Mouse (Mus musculus): Measurements from ENCODE around the gene Tspear.

Tspear gene

GRCm38 (mm10) chr10:77869651-77870050 is 183.3 kb downstream of the Tspear start:
- no peak for DNase-seq (ENCODE audit: low spot score in 2 of 2)

- DNase-seq (ENCODE audit: low spot score in 2 of 2) = no peak
Measured at GRCm38 (mm10) chr10:77878985-77879384, 192.6 kb downstream of the Tspear start.

DNA sequence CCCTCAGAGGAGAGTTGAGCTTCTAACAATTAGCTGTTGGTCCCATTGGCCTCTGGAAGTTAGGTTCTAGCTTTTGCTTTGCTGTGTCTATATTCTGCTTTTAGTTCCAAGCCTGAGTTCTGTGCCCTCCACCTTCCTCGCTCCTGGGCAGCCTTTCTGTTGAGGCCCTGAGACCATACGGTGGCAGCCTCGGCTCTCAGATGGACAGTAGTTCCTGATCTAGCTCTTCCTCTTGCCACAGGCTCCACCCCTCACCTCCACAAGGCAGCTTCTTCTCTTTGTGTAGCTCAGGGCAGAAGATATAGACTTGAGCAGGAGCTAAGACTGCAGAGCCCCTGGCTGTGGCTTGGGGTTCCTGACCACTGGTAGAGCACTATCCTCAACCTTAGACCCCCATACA is 193.9 kb downstream of the Tspear start:
- no peak for DNase-seq (ENCODE audit: low spot score in 2 of 2)

DNA sequence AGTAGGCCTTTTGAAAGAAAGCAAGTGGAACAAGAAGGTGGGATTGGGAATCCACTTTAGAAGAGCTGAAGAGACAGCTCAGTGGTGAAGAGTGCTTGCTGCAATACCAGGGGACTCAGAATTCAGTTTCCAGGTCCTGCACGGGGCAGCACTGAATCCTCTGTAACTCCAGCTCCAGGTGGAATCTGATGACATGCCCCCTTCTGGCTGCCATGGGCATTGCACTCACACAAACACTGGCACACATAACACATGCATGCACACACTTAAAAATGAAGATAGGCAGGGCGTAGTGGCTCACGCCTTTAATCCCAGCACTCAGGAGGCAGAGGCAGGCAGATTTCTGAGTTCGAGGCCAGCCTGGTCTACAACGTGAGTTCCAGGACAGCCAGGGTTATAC is 196.2 kb downstream of the Tspear start:
- DNase-seq (ENCODE audit: low spot score in 2 of 2) = no peak

DNA sequence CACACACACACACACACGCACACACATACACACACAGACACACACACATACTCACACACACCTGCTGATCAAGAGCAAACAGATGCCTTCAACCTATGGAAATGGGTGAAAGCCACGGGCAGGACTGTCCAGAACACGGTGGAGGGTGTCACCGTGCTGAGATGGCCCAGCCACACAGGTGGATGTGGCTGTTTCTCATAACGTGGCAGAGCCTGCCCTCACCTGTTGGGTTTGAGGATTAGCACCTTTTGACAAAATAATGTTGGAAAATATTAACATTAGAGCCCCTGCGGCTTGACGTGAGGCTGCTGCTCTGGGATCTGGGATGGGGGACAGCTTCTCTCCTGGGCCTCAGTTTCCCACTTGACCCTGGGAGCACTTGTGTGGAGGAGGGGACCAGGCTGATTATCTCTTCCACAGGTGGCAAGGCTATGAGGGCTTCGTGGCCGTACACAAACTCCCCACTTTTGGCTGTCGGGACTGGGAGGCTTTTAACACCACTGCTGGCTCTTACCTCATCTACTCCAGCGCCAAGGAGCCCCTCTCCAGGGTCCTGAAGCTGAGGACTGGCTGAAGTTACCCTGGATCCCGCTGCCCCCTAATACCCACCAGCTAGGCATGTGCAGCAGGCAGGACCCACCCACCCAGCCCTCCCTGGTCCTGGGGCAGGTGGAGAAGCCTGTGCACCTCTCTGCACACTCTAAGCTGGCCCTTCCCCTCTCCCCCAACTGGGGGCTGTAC is 199.8 kb downstream of the Tspear start:
- no peak for DNase-seq (ENCODE audit: low spot score in 2 of 2)

DNA sequence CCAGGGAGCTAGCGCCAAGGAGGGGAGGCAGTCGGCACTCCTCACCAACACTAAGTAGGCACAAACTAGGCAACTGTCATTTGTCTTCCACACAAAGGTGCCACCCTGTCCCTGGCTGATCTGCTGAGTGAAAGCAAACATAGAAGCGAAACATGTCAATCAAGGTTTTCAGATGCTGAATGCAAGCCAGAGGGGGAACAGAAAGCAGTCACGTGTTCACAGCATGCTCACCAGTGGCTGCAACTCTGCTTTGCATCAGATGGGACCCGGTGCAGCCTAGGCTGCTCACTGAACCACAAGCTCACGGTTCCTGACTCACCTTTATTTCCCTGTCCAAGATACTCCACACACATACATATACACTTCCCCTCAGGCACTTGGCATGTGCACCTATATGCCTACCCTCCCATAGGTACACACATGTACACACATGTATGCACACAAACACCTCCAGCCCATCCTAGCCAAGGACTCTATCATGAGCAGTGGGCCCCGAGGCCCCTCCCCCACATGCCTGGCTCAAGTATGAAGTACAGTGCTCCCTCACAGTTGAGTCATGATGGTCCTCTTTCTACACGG is 204.7 kb downstream of the Tspear start:
- DNase-seq (ENCODE audit: low spot score in 2 of 2) = no peak

GRCm38 (mm10) chr10:77895562-77895961 is 209.2 kb downstream of the Tspear start:
- DNase-seq (ENCODE audit: low spot score in 2 of 2) = no peak

DNA sequence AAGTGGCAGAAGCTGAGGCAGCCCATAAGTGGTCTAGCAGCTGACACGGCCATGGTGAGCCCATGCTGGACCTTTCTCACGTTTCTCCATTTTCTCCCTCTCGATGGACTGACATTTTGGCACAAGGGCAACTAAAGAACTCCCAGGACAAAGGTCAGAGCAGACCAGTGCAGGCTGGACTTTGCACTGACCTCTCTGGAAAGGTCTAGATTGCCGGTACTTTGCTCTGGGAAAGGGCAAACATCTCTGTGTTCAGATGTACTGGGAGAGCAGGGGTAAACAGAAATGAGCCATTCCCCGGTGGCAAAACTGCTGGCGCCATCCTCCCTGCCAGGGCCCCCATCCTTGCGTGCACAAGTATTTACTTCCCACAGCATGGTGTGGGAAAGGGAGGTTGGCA is 213.8 kb downstream of the Tspear start:
- DNase-seq (ENCODE audit: low spot score in 2 of 2) = no peak

DNA sequence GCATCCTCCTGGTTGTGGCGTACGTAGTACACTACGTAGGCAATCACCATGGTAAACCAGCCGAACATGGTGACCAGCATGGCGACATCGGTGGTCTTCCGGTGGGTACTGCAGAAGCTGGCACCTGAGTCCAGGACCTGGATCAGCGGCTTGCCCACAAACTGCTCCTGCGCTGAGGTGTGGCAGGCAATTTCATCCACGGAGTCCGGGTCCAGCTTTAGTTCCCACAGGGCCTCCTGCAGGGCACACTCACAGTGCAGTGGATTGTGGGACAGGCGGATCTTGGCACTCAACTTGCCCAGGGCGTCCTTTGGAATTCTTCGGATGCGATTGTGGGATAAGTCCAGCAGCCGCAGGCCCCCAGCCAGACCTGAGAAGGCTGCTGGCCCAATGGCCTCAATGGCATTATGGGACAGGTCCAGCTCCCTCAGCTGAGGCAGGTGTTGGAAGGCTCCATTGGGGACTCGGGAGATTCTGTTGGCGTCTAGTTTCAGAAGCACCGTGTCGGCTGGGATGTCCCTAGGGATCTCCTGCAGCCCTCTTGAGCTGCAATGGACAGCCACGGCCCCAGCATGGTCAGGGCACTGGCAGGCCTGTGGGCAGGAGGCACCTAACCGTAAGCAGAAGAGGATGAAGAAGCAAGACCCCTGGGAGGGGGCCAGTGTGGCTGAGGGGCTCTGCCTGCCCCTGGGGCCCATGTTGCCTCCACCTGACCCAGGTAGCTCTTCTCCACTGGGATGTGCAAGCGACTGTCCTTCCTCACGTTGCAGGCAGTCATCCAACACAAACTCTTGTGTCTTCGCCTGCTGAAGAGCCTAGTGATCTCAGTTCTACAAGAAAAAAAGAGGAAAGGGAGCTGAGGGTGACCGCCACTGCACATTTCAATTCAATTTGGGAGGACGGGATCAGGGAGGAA is 214.8 kb downstream of the Tspear start:
- DNase-seq (ENCODE audit: low spot score in 2 of 2) = no peak

DNA sequence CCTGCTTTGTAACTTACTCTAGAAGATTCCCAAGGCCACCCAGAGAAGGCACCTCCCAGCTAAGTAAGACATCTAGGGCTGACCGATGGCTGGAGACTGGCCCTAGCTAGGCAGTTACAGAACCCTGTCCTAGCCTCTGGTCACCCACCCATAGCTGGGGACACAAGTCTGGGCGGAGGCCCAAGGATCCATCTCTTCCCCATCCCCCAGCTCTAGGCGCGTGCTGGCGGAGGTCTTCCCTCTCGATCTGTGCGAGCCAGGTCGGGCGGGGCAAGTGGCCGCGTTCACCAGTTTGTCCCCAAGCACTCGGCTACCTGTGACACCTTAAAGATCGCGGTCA is 215.5 kb downstream of the Tspear start:
- no peak for DNase-seq (ENCODE audit: low spot score in 2 of 2)

- DNase-seq (ENCODE audit: low spot score in 2 of 2) = peak; percentile 18 to 68
Measured at GRCm38 (mm10) chr10:77902211-77902893, 216.0 kb downstream of the Tspear start, which contains the start of gene Lrrc3. Lrrc3 (minus strand) TSS chr10:77902536.

GRCm38 (mm10) chr10:77902894-77903715 is 216.7 kb downstream of the Tspear start:
- no peak for DNase-seq (ENCODE audit: low spot score in 2 of 2)

GRCm38 (mm10) chr10:77912605-77913004 is 226.2 kb downstream of the Tspear start:
- no peak for DNase-seq (ENCODE audit: low spot score in 2 of 2)

GRCm38 (mm10) chr10:77913292-77913691 is 226.9 kb downstream of the Tspear start:
- DNase-seq (ENCODE audit: low spot score in 2 of 2) = no peak

DNA sequence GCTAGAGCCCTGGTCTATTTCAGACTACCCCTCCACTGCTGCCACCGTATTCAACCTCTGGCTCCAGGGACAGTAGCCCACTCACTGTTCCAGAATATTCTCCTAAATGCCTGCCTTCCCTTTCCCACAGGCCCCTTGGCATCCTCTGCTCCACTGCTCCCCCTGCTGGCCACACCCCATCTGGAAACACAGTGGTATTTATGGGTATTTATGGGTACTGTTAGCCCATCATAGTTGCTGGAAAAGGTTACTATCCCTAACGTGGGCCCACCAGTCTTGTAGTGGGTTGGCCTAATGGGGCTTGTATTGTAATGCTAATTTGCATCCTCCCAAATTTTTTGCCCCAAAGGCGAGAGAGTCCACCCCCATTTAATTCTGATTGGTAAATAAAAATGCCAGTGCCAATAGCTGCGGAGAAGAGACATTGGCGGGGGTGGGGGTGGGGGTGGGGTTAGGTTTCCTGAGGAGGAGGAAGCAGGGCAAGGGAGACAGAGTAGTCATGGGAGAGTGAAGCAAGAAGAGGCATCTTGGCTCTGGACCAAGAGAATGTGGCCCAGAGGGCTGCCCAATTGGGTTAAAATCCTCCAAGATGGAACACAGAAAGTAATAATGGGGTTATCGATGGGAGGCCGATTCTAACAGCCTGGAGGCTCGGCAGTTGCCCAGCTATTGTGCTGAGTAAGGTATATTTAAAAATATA is 230.4 kb downstream of the Tspear start:
- peak; percentile 49 to 86 for DNase-seq (ENCODE audit: low spot score in 2 of 2)

GRCm38 (mm10) chr10:77921009-77921408 is 234.6 kb downstream of the Tspear start:
- no peak for DNase-seq (ENCODE audit: low spot score in 2 of 2)

GRCm38 (mm10) chr10:77922681-77923080 is 236.3 kb downstream of the Tspear start:
- no peak for DNase-seq (ENCODE audit: low spot score in 2 of 2)

- peak; percentile 61 to 86 for DNase-seq (ENCODE audit: low spot score in 2 of 2)
Measured at GRCm38 (mm10) chr10:77926140-77926539, 239.8 kb downstream of the Tspear start.

- DNase-seq (ENCODE audit: low spot score in 2 of 2) = no peak
Measured at GRCm38 (mm10) chr10:77927375-77927774, 241.0 kb downstream of the Tspear start.
